Mouse (Mus musculus): Measurements from ENCODE around the gene Dnaic1. TPM values are rescaled to one million over a fixed set of nuclear protein-coding genes. Genes with fewer than 3 reads are reported as not detected.

Gene Dnaic1
- not detected in 2 replicates for total RNA-seq (2023)

GRCm38 (mm10) chr4:41569411-41569885, at the start of gene Dnaic1, which contains the start of gene Fam219a:
TSS of gene Dnaic1 (plus strand) at chr4:41569775.
TSS of gene Fam219a (minus strand) at chr4:41569538.

GRCm38 (mm10) chr4:41639913-41640507, 70.4 kb downstream of the Dnaic1 start, which contains the start of gene Enho:
TSS of gene Enho (minus strand) at chr4:41640324.

Other genes starting within 250 kb of the Dnaic1 start
- 89.5 and 135 TPM in 2 replicates for gene Ubap1, start 220.8 kb upstream of the Dnaic1 start, total RNA-seq (2023)
- 5.8 and 10.5 TPM in 2 replicates for gene Kif24, start 104.9 kb upstream of the Dnaic1 start, total RNA-seq (2023)
- 2.3 and 3.4 TPM in 2 replicates for gene Nudt2, start 104.6 kb upstream of the Dnaic1 start, total RNA-seq (2023)
- gene AI464131, start 66.7 kb upstream of the Dnaic1 start, total RNA-seq (2023) = not detected in 2 replicates
- not detected in 2 replicates for gene 1110017D15Rik, start 52.4 kb upstream of the Dnaic1 start, total RNA-seq (2023)
- 17.4 and 22.1 TPM in 2 replicates for gene Fam219a, start 237 bp upstream of the Dnaic1 start, total RNA-seq (2023)
- gene Enho, start 70.5 kb downstream of the Dnaic1 start, total RNA-seq (2023) = not detected in 2 replicates
- gene Cntfr, start 127.3 kb downstream of the Dnaic1 start, total RNA-seq (2023) = not detected in 2 replicates
- gene Il11ra1, start 130.2 kb downstream of the Dnaic1 start, total RNA-seq (2023) = 9.6 and 15.2 TPM in 2 replicates
- gene Rpp25l, start 143.8 kb downstream of the Dnaic1 start, total RNA-seq (2023) = 22.3 and 23.9 TPM in 2 replicates
- gene Dctn3, start 153.4 kb downstream of the Dnaic1 start, total RNA-seq (2023) = 72.9 and 108 TPM in 2 replicates
- not detected in 2 replicates for gene Arid3c, start 161.4 kb downstream of the Dnaic1 start, total RNA-seq (2023)
- 20.3 and 28.6 TPM in 2 replicates for gene Galt, start 185.5 kb downstream of the Dnaic1 start, total RNA-seq (2023)
- 11.6 and 15.2 TPM in 2 replicates for gene Sigmar1, start 186.4 kb downstream of the Dnaic1 start, total RNA-seq (2023)
- 0.98 and 1.2 TPM in 2 replicates for gene Ccl27a, start 204.5 kb downstream of the Dnaic1 start, total RNA-seq (2023)